Mouse (Mus musculus) erythroblast, embryonic 14.5 days (primary cell): ENCODE data around the gene Serpinb9.

ENCODE experiments used
- GATA1 ChIP-seq: IDR thresholded peaks from 2 replicates; pipeline ENCODE4 v1.6.1; 2012; ENCODE audit warnings: low read length, inconsistent platforms, mixed read lengths
- TAL1 ChIP-seq: IDR thresholded peaks from 3 replicates; pipeline ENCODE4 v1.6.1; 2012; ENCODE audit warnings: low read length, inconsistent platforms, mixed read lengths

- TF ChIP-seq TAL1: no peak
- no peak for TF ChIP-seq GATA1
Observed at GRCm38 (mm10) chr13:32974268-32974667, 28.8 kb upstream of the Serpinb9 start.
